25 mouse cellular contexts compared by ENCODE assay signal in the genomic region with DNA sequence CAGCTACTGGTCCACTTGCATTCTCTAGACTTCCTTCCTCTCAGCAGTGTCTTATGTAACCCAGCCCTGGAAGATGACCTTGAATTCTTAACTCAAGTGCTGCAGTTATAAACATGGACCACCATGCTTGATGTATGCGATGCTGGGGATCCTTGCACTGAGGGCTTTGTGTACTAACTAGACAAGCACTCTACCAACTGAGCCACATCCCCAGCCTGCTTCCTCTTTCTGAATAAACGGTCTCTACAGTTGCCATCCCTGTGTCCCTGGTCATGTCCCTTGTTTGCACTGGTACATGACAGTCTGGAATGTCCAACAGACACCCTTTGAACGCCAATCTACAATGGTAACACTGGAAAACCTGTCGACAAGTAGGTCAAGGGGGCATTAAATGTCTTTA. TPM values are rescaled to one million over a fixed set of nuclear protein-coding genes. Genes with fewer than 3 reads are reported as not detected.
DNase-seq lines count a peak whose midpoint lies in the region; ATAC-seq and TF ChIP-seq lines count a peak whose summit lies in the region.
"Had no signal": no experiment of that assay in that cellular context is flagged by ENCODE, and none has a peak within 500 bp of the region (broad histone marks: within the 10 kb centered on the region; RNA-seq: fewer than 3 reads in every experiment).

No protein-coding gene starts in this region.

- no peaks in the 10 kb centered on the region for H3K9me3 ChIP-seq in heart, embryonic 10.5 days
- no peaks in the 10 kb centered on the region for H3K9me3 ChIP-seq in MEL (replicated peaks; ENCODE audit: insufficient read depth, low read length)
- no peaks in the 10 kb centered on the region for H3K9me3 ChIP-seq in forebrain, embryonic 16.5 days (ENCODE audit: control insufficient read depth, low read length)
- H3K9me3 ChIP-seq: embryonic facial prominence, embryonic 10.5 days; embryonic facial prominence, embryonic 12.5 days; forebrain, embryonic 13.5 days; forebrain, embryonic 15.5 days had no signal

- TF ChIP-seq RAD21 in MEL (IDR thresholded peaks at IDR 0.05; ENCODE audit: low read depth, low read length) = no peak

- H3K27ac ChIP-seq in heart, embryonic 10.5 days = peak overlapping the region; percentile 42; the same call in 1 of the 2 replicates
- H3K27ac ChIP-seq in MEL (ENCODE audit: control insufficient read depth, low read depth, low read length) = peak overlapping the region; percentile 98
- H3K27ac ChIP-seq in forebrain, embryonic 16.5 days (ENCODE audit: low read length) = no peak overlapping the region
- H3K27ac ChIP-seq: embryonic facial prominence, embryonic 10.5 days; embryonic facial prominence, embryonic 12.5 days; forebrain, embryonic 13.5 days; forebrain, embryonic 15.5 days had no signal

- ATAC-seq in forebrain, embryonic 16.5 days = no peak
- ATAC-seq: activated CD4-positive, CD25-positive, alpha-beta regulatory T cell, adult 4 months; CD4-positive, CD25-positive, alpha-beta regulatory T cell, adult 4 months; forebrain, embryonic 13.5 days; forebrain, embryonic 15.5 days; Patski had no signal

- H3K9ac ChIP-seq in MEL (ENCODE audit: control insufficient read depth, low read depth, low read length, poor library complexity, severe bottlenecking) = peak overlapping the region; percentile 55
- H3K9ac ChIP-seq in forebrain, embryonic 16.5 days (replicated peaks; ENCODE audit: low read depth, low read length) = no peak overlapping the region
- H3K9ac ChIP-seq: embryonic facial prominence, embryonic 12.5 days; forebrain, embryonic 13.5 days; forebrain, embryonic 15.5 days had no signal

- H3K4me3 ChIP-seq in heart, embryonic 10.5 days = no peak overlapping the region
- peak overlapping the region; percentile 46 to 48 for H3K4me3 ChIP-seq in MEL (ENCODE audit: control insufficient read depth in 1 of 2, insufficient read depth in 1 of 2, low read depth in 2 of 2, low read length in 2 of 2)
- no peak overlapping the region for H3K4me3 ChIP-seq in forebrain, embryonic 16.5 days (replicated peaks; ENCODE audit: low read length)
- H3K4me3 ChIP-seq: embryonic facial prominence, embryonic 10.5 days; embryonic facial prominence, embryonic 12.5 days; forebrain, embryonic 13.5 days; forebrain, embryonic 15.5 days had no signal

- intact Hi-C loops in heart, postnatal 25 days (cut with DNase I) = no loop called here

- no peak for DNase-seq in heart, embryonic 10.5 days (ENCODE audit: low spot score)
- no peak for DNase-seq in heart, postnatal 25 days (ENCODE audit: low spot score)
- peak; percentile 15 to 25 for DNase-seq in B cell, adult 2 months
- peak; percentile 91 for DNase-seq in MEL (ENCODE audit: low read depth, low spot score)
- no peak for DNase-seq in thymus, postnatal 14 days
- DNase-seq: adrenal gland, adult 8-10 months; adrenal gland, postnatal 14 days; adrenal gland, postnatal 36 days; cerebellum, adult 11 months; cerebellum, adult 18-20 months; cerebellum, adult 8-10 months; cerebellum, adult 9-11 months; cerebellum, postnatal 25 days had no signal

- no peaks in the 10 kb centered on the region for H3K36me3 ChIP-seq in heart, embryonic 10.5 days
- H3K36me3 ChIP-seq in MEL (ENCODE audit: control insufficient read depth in 1 of 2, insufficient read depth in 2 of 2, low read length in 2 of 2) = peaks cover 0 to 35% of the 10 kb centered on the region in 2 experiments; a peak in 2 of 4 replicates
- no peaks in the 10 kb centered on the region for H3K36me3 ChIP-seq in forebrain, embryonic 16.5 days (ENCODE audit: control insufficient read depth, insufficient read depth)
- H3K36me3 ChIP-seq: embryonic facial prominence, embryonic 10.5 days; embryonic facial prominence, embryonic 12.5 days; forebrain, embryonic 15.5 days; G1E had no signal

- 64% methylated on average over 4 of the region's 4 CpGs for WGBS in heart, embryonic 10.5 days
- 86% methylated on average over 4 of the region's 4 CpGs for WGBS in forebrain, embryonic 16.5 days

- H3K4me1 ChIP-seq in heart, embryonic 10.5 days = peaks cover 11% of the 10 kb centered on the region
- peaks cover 4 to 36% of the 10 kb centered on the region in 2 experiments; a peak in 3 of 4 replicates for H3K4me1 ChIP-seq in MEL (ENCODE audit: control insufficient read depth in 1 of 2, insufficient read depth in 2 of 2, low read length in 2 of 2)
- peaks cover 8% of the 10 kb centered on the region for H3K4me1 ChIP-seq in forebrain, embryonic 16.5 days (replicated peaks; ENCODE audit: control insufficient read depth, insufficient read depth, low read length)
- H3K4me1 ChIP-seq: embryonic facial prominence, embryonic 10.5 days; embryonic facial prominence, embryonic 12.5 days had no signal

- peak in 1 of 2 experiments; percentile 42; a peak in 2 of 4 replicates for TF ChIP-seq EP300 in MEL (IDR thresholded peaks at IDR 0.05; ENCODE audit: low read depth in 1 of 2, low read length in 2 of 2)

- no peaks in the 10 kb centered on the region for H3K79me2 ChIP-seq in MEL (ENCODE audit: control insufficient read depth, insufficient read depth, low read length, poor library complexity)

- peak in 1 of 2 experiments; percentile 36; a peak in 1 of 4 replicates for TF ChIP-seq POLR2A in MEL (IDR thresholded peaks at IDR 0.05; ENCODE audit: control insufficient read depth in 1 of 2, insufficient read depth in 1 of 2, low read depth in 1 of 2, low read length in 2 of 2, poor library complexity in 1 of 2)

- no peak overlapping the region for H3K4me2 ChIP-seq in forebrain, embryonic 16.5 days (ENCODE audit: low read length)
- H3K4me2 ChIP-seq: embryonic facial prominence, embryonic 12.5 days; forebrain, embryonic 13.5 days; forebrain, embryonic 15.5 days had no signal

- H3K27me3 ChIP-seq in heart, embryonic 10.5 days (ENCODE audit: insufficient read depth, poor library complexity, severe bottlenecking) = no peaks in the 10 kb centered on the region
- H3K27me3 ChIP-seq in MEL (ENCODE audit: control insufficient read depth in 1 of 2, insufficient read depth in 2 of 2, low read length in 2 of 2) = no peaks in the 10 kb centered on the region
- no peaks in the 10 kb centered on the region for H3K27me3 ChIP-seq in forebrain, embryonic 16.5 days (replicated peaks; ENCODE audit: control insufficient read depth, insufficient read depth, low read length)
- H3K27me3 ChIP-seq: CH12.LX; embryonic facial prominence, embryonic 12.5 days; forebrain, embryonic 13.5 days; forebrain, embryonic 15.5 days; Patski had no signal

- no peak for TF ChIP-seq CTCF in MEL (IDR thresholded peaks at IDR 0.05 in 2 of 3, conservative IDR thresholded peaks at IDR 0.05 in 1 of 3; ENCODE audit: control insufficient read depth in 1 of 3, insufficient read depth in 1 of 3, low read depth in 2 of 3, low read length in 3 of 3, poor library complexity in 1 of 3, severe bottlenecking in 1 of 3)

TF ChIP-seq in MEL, 35 proteins besides CTCF, POLR2A, EP300 and RAD21:
- TF ChIP-seq TBP (IDR thresholded peaks at IDR 0.05; ENCODE audit: low read depth, low read length) (peak; percentile 43; the same call in 1 of the 2 replicates), BHLHE40 (IDR thresholded peaks at IDR 0.05; ENCODE audit: borderline replicate concordance, low read depth, low read length) (no peak), GATA1 (IDR thresholded peaks at IDR 0.05; ENCODE audit: low read depth, low read length) (no peak), TCF12 (IDR thresholded peaks at IDR 0.05; ENCODE audit: low read depth, low read length) (0 out of 2 replicates have a peak, but pooled peaks have one; percentile 7), MXI1 (IDR thresholded peaks at IDR 0.05; ENCODE audit: low read depth, low read length) (0 out of 2 replicates have a peak, but pooled peaks have one; percentile 39), MAX (IDR thresholded peaks at IDR 0.05; ENCODE audit: low read length) (peak; percentile 46; the same call in 1 of the 2 replicates)

RNA-seq across cellular contexts. Expression of a gene that starts 23.5 kb away (rescaled TPM):
- not detected in 2 replicates for polyA plus RNA-seq in heart, embryonic 10.5 days (2016; fragmentation: Nextera tagmentation; extraction: Ambion mirVana)
- not detected for total RNA-seq in heart, postnatal 25 days (2021)
- total RNA-seq in MEL (2012; rRNA removed) = not detected in 2 replicates
- polyA plus RNA-seq in MEL (2012; ENCODE audit: insufficient read depth in 1 of 2, insufficient read length in 2 of 2, low read depth in 1 of 2, low replicate concordance in 2 of 2, missing spikeins in 1 of 2) = not detected
- polyA plus RNA-seq in forebrain, embryonic 16.5 days (2015; fragmentation: Nextera tagmentation; extraction: Ambion mirVana) = not detected in 2 replicates
- total RNA-seq: adrenal gland, adult 18-20 months; adrenal gland, adult 8-10 months; adrenal gland, postnatal 14 days; adrenal gland, postnatal 36 days; CH12.LX; G1E had no signal
- polyA plus RNA-seq: activated CD4-positive, CD25-positive, alpha-beta regulatory T cell, adult 4 months; CD4-positive, CD25-positive, alpha-beta regulatory T cell, adult 4 months; embryonic facial prominence, embryonic 10.5 days; embryonic facial prominence, embryonic 12.5 days; embryonic facial prominence, embryonic 14.5 days; forebrain, embryonic 15.5 days; G1E; Patski had no signal

Comparison
In these comparisons a context has a peak if more than half of its experiments do, and no peak if none do; other contexts are left out.
1. DNase-seq: peak in B cell, adult 2 months (2 of 2) and MEL (single experiment); none in heart, embryonic 10.5 days (single experiment), heart, postnatal 25 days (single experiment) and thymus, postnatal 14 days (single experiment).
2. H3K4me3 ChIP-seq: peak in MEL (2 of 2); none in heart, embryonic 10.5 days (single experiment) and forebrain, embryonic 16.5 days (single experiment).